Mouse (Mus musculus): ENCODE measurements around the gene Cyp26c1.
A peak's percentile ranks its signal among the peaks of the same experiment; 100 is the strongest.

Cyp26c1 gene

GRCm38 (mm10) chr19:37698273-37699160 lies 13.1 kb downstream of the Cyp26c1 start:
- DNase-seq (ENCODE audit: low spot score in 2 of 2): no peak

GRCm38 (mm10) chr19:37699711-37700110 lies 14.3 kb downstream of the Cyp26c1 start:
- DNase-seq (ENCODE audit: low spot score in 2 of 2): no peak

- peak in 1 of 2 experiments; percentile 21 for DNase-seq (ENCODE audit: low spot score in 2 of 2)
These were observed 17.1 kb downstream of the Cyp26c1 start for GRCm38 (mm10) chr19:37702377-37703076.

- DNase-seq (ENCODE audit: low spot score in 2 of 2): peak; percentile 56 to 60
These were observed 18.6 kb downstream of the Cyp26c1 start for GRCm38 (mm10) chr19:37703902-37704509.

GRCm38 (mm10) chr19:37705722-37706121 lies 20.3 kb downstream of the Cyp26c1 start:
- no peak for DNase-seq (ENCODE audit: low spot score in 2 of 2)

GRCm38 (mm10) chr19:37714681-37715080 lies 29.3 kb downstream of the Cyp26c1 start:
- DNase-seq (ENCODE audit: low spot score in 2 of 2): no peak

GRCm38 (mm10) chr19:37715980-37716379 lies 30.6 kb downstream of the Cyp26c1 start:
- no peak for DNase-seq (ENCODE audit: low spot score in 2 of 2)

- no peak for DNase-seq (ENCODE audit: low spot score in 2 of 2)
These were observed 31.3 kb downstream of the Cyp26c1 start for GRCm38 (mm10) chr19:37716524-37717175.

GRCm38 (mm10) chr19:37719166-37719565 lies 33.8 kb downstream of the Cyp26c1 start:
- DNase-seq (ENCODE audit: low spot score in 2 of 2): no peak

- no peak for DNase-seq (ENCODE audit: low spot score in 2 of 2)
These were observed 39.2 kb downstream of the Cyp26c1 start for GRCm38 (mm10) chr19:37724591-37724990.

GRCm38 (mm10) chr19:37726585-37726984 lies 41.2 kb downstream of the Cyp26c1 start:
- no peak for DNase-seq (ENCODE audit: low spot score in 2 of 2)

GRCm38 (mm10) chr19:37727366-37727765 lies 42.0 kb downstream of the Cyp26c1 start:
- no peak for DNase-seq (ENCODE audit: low spot score in 2 of 2)

GRCm38 (mm10) chr19:37735426-37735825 lies 50.0 kb downstream of the Cyp26c1 start:
- DNase-seq (ENCODE audit: low spot score in 2 of 2): no peak

- DNase-seq (ENCODE audit: low spot score in 2 of 2): no peak
These were observed 53.2 kb downstream of the Cyp26c1 start for GRCm38 (mm10) chr19:37738575-37738974.

GRCm38 (mm10) chr19:37740043-37740442 lies 54.7 kb downstream of the Cyp26c1 start:
- no peak for DNase-seq (ENCODE audit: low spot score in 2 of 2)
